Mouse (Mus musculus) embryo, embryonic 11 days (tissue): ENCODE data around the gene Celf1.
"Not testable (repeated sequence)": the region's sequence is repeated elsewhere in the genome, so short reads cannot be mapped to it uniquely, and the experiment has no call there.

Experiments
- DNase-seq: peaks from one replicate; pipeline ENCODE4 v3.0.0-alpha.2; 2015

Celf1 gene

GRCm38 (mm10) chr2:90941744-90942143 is 1.6 kb downstream of the Celf1 start:
- DNase-seq = no peak

- DNase-seq = no peak
Observed at GRCm38 (mm10) chr2:90950149-90950548, 10.0 kb downstream of the Celf1 start.

GRCm38 (mm10) chr2:90950582-90951194 is 10.5 kb downstream of the Celf1 start:
- no peak for DNase-seq

- no peak for DNase-seq
Observed at GRCm38 (mm10) chr2:90953461-90953860, 13.3 kb downstream of the Celf1 start.

GRCm38 (mm10) chr2:90956053-90956452 is 15.9 kb downstream of the Celf1 start:
- peak; percentile 43 for DNase-seq

- no peak for DNase-seq
Observed at GRCm38 (mm10) chr2:90958856-90959255, 18.7 kb downstream of the Celf1 start.

- no peak for DNase-seq
Observed at GRCm38 (mm10) chr2:90960012-90960411, 19.8 kb downstream of the Celf1 start.

GRCm38 (mm10) chr2:90963304-90963703 is 23.1 kb downstream of the Celf1 start:
- DNase-seq = no peak

- no peak for DNase-seq
Observed at GRCm38 (mm10) chr2:90964811-90965465, 24.8 kb downstream of the Celf1 start.

GRCm38 (mm10) chr2:90965466-90966080 is 25.4 kb downstream of the Celf1 start:
- no peak for DNase-seq

GRCm38 (mm10) chr2:90970606-90971005 is 30.4 kb downstream of the Celf1 start:
- no peak for DNase-seq

GRCm38 (mm10) chr2:90974101-90974500 is 33.9 kb downstream of the Celf1 start:
- no peak for DNase-seq

- no peak for DNase-seq
Observed at GRCm38 (mm10) chr2:90975181-90975835, 35.1 kb downstream of the Celf1 start.

- DNase-seq = no peak
Observed at GRCm38 (mm10) chr2:90976590-90976989, 36.4 kb downstream of the Celf1 start.

- no peak for DNase-seq
Observed at GRCm38 (mm10) chr2:90977291-90977690, 37.1 kb downstream of the Celf1 start.

GRCm38 (mm10) chr2:90986055-90986454 is 45.9 kb downstream of the Celf1 start:
- DNase-seq = no peak

GRCm38 (mm10) chr2:91008536-91008935 is 68.4 kb downstream of the Celf1 start:
- DNase-seq = no peak

- DNase-seq = no peak
Observed at GRCm38 (mm10) chr2:91013881-91014280, 73.7 kb downstream of the Celf1 start.

GRCm38 (mm10) chr2:91015386-91015785 is 75.2 kb downstream of the Celf1 start:
- DNase-seq = no peak

- no peak for DNase-seq
Observed at GRCm38 (mm10) chr2:91018061-91018788, 78.0 kb downstream of the Celf1 start.

GRCm38 (mm10) chr2:91019911-91020310 is 79.7 kb downstream of the Celf1 start:
- DNase-seq = no peak

- DNase-seq = not testable (repeated sequence)
Observed at GRCm38 (mm10) chr2:91022266-91022665, 82.1 kb downstream of the Celf1 start.

GRCm38 (mm10) chr2:91023131-91023530 is 82.9 kb downstream of the Celf1 start:
- DNase-seq = no peak
